Mouse (Mus musculus) c-Kit-positive CD71-positive TER-119-positive erythroid progenitor cells, embryonic 14.5 days (primary cell): ENCODE data around the gene Skp1a.

ENCODE experiments used
- DNase-seq: peaks from one replicate; pipeline ENCODE4 v3.0.0-alpha.2; 2013; ENCODE audit warnings: low spot score

The Skp1a gene

DNA sequence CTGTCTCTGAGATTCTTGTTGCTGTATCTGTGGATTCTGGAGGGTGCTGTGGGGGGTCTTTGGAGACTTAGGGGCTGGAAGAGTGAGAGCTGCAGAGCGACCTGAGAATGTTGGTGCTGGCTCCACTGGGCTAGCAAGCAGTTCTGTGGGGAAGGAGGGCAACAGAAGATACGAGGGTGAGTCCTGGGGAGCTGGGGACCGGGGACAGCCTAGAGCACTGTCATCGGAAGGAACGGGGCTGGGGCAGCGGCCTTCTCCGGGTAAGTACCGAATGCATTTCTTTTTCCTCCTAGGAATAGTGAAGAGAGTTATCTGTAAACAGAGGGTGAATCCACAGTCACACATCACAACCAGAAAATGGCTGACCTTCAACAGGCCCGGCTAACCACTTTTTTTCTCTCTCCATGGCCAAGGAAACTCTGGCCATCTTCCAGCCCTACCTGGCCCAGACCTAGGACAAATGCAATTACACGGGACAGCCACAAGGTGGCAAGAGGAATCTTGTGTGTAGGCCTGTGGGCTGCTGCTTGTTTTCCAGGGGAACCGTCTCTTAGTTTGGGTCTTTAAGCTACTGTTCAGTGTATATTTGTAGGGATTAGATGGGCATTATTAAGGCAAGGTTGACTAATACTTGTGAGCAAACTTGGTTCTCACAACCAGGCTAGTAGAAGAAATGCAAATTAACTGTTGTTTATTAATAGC is 22.0 kb downstream of the Skp1a start:
- peak; percentile 48 for DNase-seq

DNA sequence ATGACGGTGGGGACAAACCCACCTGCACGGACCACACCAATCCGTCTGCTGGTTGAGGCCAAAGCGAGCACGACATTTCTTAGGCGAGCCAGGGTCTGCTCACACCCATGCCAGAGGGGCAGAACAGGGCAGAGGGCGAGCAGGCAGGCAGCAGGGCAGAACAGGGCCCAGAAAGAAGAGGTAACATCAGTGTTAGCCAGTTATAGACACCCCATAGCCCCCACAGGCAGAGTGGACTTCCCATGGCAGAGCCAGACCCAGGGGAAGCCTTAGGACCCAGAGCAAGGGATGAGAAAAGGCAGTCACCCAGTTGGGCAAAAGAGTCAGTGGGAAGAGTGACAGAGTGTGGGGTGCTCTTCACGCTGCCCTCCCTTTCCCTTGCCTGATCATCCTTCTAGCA is 23.3 kb downstream of the Skp1a start:
- DNase-seq: no peak

DNA sequence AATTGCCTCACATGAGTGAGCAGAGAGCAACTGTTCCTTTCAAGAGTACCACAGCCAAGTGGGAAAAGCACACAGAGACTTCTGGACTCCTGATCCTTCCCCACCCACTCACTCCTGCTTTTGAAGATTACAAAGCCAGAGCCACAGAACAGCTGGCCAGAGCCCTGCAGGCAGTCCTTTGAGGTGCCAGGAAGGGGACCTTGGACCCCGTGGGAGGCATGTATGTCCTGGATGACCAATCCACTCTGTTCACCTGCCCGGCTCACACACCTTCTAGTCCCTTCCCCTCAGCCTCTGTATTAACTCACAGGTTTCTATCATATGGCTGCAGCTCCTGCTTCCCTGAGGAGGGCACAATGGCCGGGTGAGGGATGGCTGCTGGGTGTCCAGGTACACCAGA is 25.6 kb downstream of the Skp1a start:
- DNase-seq: no peak

DNA sequence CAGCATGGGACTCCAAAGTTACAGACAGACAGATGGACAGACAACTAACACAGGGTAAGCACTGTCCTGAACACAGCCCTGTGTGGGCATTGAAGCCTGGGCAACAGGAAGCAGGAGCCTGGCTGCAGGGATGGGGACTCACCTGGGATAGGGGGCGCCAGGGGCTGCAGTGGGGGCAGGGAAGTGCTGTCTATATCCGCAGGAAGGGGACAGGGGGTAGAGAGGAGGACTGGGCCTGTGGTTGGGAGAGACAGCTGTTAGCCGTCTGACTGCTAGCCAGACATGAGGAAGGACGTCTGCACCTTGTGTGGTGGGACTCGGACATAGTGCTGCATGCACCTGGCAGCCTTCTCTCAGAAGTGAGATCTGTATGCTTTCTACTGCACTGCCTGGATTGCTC is 26.9 kb downstream of the Skp1a start:
- no peak for DNase-seq

DNA sequence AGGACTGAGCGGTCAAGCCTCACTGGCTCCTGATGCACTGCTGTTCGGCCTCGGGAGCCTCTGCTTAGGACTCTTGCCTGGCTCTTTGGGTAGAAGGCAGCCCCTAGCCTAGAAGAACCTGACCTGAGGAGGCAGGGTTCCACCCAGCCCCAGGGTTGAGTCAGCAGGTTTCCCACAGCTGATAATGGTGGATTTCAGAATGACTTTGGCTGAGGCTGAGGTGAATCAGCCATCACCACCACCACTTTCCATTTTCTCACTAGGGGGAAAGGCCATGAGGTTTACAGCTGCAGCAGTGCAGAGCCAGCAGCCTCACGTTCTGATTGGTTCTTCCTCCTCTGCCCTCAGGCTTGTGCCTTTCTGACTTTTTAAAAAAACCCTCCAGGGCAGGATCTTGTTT is 29.1 kb downstream of the Skp1a start:
- no peak for DNase-seq

DNA sequence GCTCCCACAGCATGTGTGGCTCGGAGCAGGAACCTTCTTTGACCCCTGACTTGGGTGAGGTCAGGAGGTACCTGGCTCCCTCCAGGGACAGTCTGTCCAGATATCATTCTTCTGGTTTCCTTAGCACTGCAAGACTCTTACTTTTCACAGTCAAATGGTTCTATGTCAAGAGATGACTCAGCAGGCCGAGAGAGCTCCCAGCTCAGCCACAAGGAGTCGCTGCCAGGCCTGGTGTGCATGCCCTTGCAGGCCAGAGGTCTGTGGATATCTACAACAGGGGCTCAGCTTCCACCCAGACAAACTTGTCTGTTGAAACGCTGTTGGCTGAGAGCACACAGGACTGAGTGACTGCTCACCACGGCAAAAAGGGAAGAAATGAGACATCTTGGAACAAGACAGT is 30.1 kb downstream of the Skp1a start:
- peak; percentile 18 for DNase-seq

DNA sequence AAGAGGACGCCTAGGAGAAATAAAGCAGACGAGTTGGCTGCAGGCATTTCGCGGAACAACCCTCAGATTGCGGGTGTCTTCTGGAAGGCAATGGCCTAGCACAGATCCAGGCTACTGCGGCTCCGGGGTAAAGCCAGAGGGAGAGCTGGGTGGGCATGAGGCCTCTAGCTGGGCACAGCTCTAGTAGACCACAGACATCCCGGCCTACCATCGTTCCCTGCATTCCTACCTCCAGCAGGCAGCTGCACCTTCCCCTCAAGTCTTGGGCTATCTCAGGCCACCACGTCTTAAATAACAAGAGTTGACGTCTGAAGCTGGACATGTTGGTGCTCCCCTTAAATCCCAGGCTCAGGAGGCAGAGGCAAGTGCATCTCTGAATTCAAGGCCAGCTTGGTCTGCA is 30.5 kb downstream of the Skp1a start:
- DNase-seq: no peak

DNA sequence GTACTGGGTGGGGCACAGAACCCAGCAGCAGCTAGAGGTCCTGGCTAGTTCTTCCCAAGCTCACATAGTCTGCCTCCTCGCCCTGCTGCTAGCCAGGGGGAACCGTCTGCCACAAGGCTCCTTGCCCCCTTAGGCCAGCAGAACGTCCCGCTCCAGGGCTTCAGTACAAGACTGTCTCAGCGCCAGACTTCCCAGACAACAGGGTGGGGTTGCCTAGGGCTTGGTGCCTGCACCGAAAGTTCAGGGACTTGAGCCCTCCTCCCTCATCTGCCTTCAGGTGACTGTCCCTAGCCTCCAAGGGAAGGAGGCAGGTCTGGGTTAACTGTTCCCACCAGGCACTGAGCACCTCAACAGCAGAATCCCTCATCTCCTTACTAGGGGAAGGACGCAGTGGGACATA is 33.1 kb downstream of the Skp1a start:
- no peak for DNase-seq

DNA sequence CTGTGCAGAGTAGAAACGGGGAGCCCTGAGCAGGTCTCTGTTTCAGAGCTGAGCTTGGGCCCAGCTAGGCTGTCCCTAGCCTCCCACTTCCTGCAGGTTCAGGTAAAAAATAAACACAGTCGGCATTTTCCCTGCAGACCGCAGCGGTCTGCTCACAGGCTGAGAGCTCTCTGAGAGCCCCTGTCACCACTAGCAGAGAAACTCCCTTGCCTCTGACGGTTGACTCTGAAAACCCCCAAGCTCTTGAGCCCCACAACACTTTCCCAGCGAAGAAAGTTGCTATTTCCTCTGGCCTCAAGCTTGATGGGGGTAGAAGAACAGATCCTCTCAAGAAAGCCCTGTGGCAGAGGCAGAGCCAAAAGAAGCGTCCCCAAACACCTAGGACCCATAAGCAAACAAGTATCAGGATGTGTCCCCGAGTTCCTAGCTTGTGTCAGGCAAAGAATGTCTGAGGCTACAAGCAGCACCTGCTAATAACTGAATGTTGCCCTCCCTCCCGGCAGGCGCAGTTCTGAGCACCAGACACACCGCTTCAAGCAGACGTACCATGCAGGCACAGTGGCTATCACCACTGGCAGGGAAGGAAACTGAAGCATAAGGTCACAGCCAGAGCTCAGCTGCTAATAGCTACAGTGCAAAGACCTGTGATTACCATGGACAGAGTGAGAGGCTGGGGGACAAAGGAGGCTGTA is 34.0 kb downstream of the Skp1a start:
- DNase-seq: no peak

DNA sequence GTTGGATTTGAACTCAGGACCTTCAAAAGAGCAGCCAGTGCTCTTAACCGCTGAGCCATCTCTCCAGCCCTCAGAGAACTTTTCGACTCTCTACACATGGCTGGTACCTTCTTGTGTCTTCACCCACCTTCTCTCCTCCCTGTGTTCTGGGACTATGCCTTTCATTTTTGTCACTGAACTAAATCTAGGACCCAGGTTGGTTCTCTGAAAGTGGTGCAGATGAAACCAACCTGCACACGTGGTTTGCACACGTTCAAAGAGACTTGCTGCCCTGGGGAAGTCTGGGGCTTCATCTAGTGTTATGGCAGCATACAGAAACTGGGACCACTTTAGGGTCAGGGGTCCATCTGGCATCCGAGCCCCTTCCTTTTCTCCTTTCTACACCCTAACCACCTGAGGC is 35.5 kb downstream of the Skp1a start:
- no peak for DNase-seq

DNA sequence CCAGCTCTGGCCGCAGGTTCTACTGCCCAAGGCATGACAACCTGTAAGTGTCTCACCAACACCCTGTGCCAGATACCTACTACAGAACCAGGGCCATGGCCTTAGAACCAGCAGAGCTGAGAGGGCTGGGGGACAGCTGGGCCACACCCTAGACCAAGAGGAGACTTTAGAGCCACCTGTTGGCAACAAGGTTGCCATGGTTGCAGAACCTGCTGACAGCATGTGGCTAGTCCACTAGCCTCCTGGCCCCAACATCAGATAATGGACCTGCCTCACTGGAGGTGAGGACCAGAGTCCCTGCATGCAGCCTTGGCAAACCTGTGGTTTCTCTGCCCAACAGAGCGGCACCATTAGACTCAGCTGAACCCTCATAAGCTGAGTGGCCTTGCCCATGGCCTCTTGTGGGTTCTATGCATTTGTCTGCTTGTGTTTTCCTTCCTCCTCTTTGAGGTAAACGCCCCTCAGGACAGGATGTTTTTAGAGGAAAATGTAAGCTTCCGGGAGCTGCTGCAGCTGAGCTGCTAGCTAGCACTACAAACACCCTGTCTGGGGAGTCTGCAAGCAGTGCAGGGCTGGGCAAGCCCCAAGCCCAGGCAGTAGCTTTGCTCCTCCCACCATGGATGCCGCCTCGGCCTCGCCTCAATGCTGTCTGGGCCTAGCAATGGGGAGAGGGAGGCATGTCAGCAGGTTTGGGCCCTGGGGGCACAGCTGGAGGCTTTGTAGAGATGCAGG is 36.5 kb downstream of the Skp1a start:
- DNase-seq: no peak

DNA sequence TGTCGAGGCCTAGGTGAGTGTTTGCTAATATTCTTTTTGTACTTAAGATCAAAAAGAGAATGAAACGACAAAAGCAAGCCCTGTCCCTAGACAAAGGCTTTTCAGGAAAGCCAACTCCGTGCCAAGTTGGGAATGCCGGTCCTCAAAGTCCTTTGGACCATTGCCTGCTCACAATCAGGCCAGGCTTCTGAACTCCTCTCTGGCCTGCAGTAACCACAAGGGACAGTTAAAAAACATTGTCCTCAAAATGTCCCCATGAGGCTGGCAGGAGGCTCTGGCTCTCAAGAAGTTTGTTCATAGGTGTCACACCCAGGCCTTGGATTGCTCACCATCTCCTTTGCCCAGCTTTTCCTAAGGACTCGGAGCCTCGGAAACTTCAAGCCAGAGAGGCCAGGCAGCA is 38.0 kb downstream of the Skp1a start:
- DNase-seq: no peak

DNA sequence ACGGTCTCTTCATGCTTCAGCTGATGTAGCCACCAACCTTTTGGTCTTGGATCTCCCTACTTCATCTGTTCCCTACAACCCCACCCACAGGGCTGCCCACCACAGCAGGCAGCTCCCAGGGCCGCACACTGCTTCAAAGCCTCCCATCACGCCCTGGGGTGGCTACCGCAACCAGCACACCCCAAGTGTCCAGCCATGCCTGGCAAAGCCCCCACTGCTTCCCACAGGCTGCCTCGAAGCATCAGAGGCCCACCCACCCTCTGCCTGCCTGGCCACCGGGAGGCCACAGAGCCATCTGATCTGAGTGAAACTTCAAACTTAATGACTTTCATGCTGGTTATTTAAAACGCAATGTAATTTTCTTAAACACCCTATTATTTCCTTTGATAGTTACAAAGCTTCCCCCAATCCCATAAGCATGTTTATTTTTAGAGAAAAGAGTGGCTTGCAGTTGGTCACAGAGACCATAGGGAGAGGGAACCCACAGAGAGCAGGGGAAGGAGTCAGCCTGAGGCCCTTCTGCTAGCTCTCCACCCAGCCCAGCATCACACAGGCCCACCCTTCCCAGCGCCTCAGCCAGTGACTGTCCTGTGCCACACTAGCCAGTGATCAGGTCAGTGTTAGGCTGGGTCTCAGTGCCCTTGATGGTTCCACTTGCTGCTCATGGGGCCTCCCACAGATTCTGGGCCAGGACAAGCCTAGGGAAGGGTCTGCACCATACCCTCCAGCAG is 40.1 kb downstream of the Skp1a start:
- DNase-seq: no peak

DNA sequence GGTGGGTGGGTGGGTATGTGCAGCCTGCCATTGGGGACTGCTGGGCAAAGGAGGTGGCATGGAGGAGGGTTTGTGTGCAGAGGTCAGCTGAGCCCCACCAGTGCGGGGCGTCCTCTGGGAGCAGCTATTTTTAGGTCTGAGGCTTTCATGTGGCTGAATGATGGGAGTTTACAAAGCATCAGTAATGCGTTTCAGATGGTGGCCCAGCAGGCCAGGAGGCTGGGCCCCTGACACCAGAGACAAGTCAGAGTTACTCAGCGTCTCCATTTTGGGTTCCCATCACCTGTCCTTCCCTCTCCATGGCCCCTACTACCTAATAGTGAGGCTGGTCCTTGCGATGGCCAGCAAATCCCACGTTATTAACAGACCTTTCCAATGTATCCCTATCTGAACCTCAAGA is 40.8 kb downstream of the Skp1a start:
- no peak for DNase-seq

DNA sequence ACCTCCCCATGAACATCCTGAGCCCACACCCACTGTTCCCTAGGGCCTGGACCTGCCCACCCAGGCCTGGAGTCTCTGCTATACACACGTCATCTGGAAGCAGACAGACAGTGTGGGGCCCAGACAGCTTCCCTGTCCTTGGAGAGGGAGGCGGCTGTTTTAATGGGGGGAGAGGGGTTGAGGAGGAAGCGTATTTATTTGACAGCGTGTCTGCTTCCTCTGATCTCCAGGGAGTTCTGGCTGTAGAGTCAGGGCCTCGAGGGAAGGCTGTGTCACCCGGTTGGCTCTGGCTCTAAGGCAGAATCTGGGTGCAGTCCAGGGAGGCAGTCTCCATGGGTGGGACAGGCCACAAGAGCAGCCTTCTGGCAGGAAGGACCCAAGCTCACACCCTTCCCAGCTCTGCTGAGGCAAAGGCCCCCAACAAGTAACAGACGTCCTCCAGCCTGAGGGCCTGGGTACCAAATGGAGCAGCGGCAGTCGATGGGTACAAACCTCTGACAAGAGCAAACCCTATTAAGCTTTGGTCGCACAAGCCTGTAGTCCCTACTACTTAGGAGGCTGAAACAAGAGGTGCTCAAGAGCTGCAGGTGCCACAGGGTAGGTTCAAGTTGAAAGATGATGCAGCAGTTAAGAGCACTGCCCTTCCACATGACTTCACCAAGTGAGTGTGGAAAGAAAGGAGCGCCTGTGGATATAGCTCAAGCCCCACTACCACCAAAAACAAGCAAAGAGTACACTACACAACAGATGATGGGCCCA is 41.6 kb downstream of the Skp1a start:
- DNase-seq: no peak

DNA sequence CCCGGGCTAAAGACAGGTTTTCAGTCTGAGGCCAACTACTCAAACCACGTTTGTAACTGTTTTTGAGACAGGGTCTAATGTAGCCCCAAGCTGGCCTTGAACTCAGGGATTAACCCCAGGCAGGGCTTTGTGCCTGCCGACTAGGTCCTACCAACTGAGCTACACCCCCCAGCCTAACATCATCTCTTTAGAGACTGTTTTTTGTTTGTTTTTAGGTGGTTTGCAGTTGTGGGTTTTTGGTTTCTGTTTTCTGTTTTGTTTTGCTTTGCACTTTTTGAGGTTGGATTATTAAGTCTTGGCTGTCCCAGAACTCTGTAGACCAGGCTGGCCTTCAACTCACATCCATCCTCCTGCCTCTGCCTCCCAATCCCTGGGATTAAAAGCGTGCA is 42.1 kb downstream of the Skp1a start:
- no peak for DNase-seq

DNA sequence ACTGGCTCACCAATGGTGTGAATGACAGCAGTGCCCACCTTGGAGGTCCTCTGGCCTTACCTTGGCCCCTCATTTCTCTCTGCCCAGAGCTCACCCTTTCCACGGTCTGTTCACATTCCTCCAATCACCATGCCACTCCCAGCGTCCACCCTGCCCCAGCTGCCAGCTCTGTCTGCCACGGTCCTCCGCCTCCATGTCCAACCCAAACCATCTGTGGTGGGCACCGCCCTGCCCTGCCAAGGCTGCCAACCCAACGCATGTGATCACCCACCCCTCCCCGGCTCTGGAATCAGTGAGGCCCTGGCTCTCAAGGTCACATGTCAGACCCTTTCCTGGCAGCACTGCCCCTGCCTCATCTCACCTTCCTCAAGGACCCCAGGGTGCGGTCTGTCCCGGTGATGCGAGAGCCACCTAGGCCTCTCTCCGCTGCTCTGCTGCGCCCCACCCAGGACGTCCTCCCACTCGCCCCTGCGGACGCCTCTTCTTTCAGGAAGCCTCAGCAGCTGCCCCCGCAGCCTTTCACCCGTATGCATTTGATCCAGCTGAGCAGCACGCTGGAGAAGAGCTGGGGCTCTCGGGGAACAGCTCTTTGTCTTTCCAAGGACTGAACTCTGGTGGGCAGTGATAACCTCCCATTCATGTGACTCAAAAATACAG is 42.8 kb downstream of the Skp1a start:
- DNase-seq: no peak

DNA sequence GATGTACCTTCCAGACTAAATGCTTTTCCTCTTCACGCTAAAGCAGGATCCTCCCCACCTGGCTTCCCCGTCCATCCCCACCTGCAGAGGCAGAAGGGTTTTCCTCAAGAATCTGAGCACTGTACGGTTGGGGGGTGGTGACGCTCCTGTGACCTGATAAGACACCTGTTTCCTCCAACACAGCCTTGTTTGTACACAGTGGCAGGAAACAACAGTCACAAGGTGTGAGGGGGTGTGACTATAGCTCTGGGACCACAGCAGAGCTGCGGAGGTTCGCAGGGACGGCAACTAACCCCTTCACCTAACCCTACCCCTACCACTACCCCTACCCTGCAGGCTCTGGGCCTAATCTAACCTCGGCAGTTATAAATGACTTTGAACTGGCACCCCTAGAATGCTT is 43.6 kb downstream of the Skp1a start:
- no peak for DNase-seq

DNA sequence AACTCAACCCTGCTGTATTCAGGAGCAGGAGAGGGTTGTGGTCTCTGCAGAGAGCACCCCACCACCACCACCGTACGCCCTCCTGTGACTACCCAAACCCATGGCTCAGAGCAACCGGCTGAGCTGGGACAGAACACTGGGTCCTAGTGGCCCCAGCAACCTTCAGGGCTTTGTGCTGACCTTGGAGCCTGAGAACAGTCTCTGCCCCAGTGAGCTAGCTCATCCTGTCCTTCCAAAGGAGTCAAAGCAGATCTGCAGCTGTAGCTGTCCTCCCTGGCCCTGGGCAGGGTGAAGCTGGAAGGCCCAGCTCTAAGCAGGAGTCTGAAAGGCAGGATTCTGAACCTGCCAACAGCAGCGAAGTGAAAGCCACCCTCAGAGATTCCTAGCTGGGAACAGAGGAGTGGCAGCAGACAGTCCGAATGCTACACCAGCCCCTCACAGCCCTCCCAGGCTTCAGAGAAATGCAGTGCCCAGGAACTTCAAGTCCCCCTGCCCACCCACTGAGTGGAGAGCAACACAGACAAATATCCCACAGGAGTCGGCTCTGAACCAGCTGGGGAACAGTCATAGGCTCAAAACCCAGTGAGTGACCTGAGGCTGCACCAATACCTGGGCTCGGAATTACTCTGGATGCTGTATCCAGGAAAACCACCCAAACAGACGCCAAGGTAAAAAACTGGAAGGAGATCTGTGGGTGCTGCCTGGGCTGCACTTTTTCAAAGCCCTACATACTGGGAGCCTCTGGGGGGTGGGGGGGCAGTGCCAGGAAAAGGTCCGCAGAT is 44.2 kb downstream of the Skp1a start:
- DNase-seq: no peak

DNA sequence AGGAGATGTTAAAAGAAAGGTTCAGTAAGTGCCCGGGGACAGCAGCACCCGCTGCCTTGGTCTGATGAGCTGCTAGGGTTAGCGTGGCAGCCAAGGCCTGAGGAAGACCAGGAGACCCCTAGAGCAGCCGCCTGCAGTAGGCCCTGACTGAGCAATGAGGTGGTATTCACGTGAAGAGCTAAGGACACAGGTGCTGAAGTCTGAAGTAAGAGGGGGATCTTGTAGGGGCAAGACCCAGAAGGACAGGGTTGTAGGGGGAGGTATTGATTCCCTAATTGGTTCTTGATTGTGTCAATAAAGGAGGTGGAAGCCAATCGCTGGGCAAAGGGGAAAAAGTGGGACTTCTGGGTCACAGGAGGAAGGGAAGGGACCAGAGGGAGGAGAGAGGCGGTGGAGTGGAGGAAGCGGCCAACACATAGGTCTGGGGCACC is 45.2 kb downstream of the Skp1a start:
- no peak for DNase-seq
